Mouse (Mus musculus) midbrain, embryonic 15.5 days (tissue): Measurements from ENCODE around the gene Map3k15. TPM values are rescaled to one million over a fixed set of nuclear protein-coding genes. Genes with fewer than 3 reads are reported as not detected.

Experiments used
- polyA plus RNA-seq: library from polyadenylated mRNA; unstranded; fragments of >200 nt; fragmentation: Nextera tagmentation; extraction: Ambion mirVana; gene quantifications from 2 replicates; pipeline ENCODE4 v1.2.1, GENCODE M21; 2015

Map3k15 gene
- polyA plus RNA-seq, 1 experiment from 2014 or later = 0.19 TPM

Other genes starting within 250 kb of the Map3k15 start
- gene Pdha1, start 150.0 kb downstream of the Map3k15 start, polyA plus RNA-seq = 128 and 135 TPM in 2 replicates